Mouse (Mus musculus): ENCODE data around the gene Obox8.

The Obox8 gene

GRCm38 (mm10) chr7:14333457-14333856 is at the start of gene Obox8:
Obox8 (minus strand) TSS chr7:14333557.
- no peak for DNase-seq

- DNase-seq = no peak
These were observed 16.1 kb downstream of the Obox8 start for GRCm38 (mm10) chr7:14317209-14317608.

GRCm38 (mm10) chr7:14308671-14309070 is 24.7 kb downstream of the Obox8 start:
- no peak for DNase-seq

- DNase-seq = no peak
These were observed 25.8 kb downstream of the Obox8 start for GRCm38 (mm10) chr7:14307571-14307970.

Measured in thymus, postnatal 36 days (tissue).